Mouse (Mus musculus): ENCODE measurements around the gene Cxcl16. TPM values are rescaled to one million over a fixed set of nuclear protein-coding genes. Genes with fewer than 3 reads are reported as not detected.
"Not testable (repeated sequence)": the region's sequence is repeated elsewhere in the genome, so short reads cannot be mapped to it uniquely, and the experiment has no call there.

Gene Cxcl16
- polyA plus RNA-seq, 1 experiment from 2014 or later, result 0.83 TPM

DNA sequence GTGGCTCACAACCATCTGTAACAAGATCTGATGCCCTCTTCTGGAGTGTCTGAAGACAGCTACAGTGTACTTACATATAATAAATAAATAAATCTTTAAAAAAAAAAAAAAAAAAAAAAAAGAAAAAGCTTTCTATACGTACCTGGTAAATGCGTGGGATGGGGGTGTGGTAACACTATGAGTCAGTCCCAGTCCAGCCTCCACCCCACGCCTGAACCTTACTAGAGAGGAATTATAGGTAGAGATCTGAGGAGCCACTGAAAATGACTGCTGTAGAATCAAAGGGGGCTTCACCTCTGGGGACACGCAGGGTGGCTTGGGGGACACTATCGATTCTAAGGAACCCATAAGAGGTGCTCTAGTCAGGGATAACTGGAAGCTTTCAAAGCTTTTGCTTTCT, 13.5 kb upstream of the Cxcl16 start:
- H3K4me3 ChIP-seq; H3K9ac ChIP-seq; H3K27ac ChIP-seq; ATAC-seq; H3K27me3 ChIP-seq; H3K36me3 ChIP-seq (ENCODE audit: poor library complexity, severe bottlenecking); H3K4me2 ChIP-seq; H3K4me1 ChIP-seq; H3K9me3 ChIP-seq (replicated peaks): not testable (repeated sequence)
- WGBS, result 93% methylated on average over 5 of the region's 5 CpGs

GRCm38 (mm10) chr11:70472716-70473115, 12.9 kb upstream of the Cxcl16 start:
- ATAC-seq, result no peak
- Histone ChIP-seq H3K9ac (no peak overlapping the region), H3K9me3 (replicated peaks) (no peaks in the 10 kb centered on the region), H3K4me2 (no peak overlapping the region), H3K4me3 (no peak overlapping the region), H3K4me1 (no peaks in the 10 kb centered on the region), H3K27me3 (no peaks in the 10 kb centered on the region), H3K27ac (no peak overlapping the region), H3K36me3 (ENCODE audit: poor library complexity, severe bottlenecking) (no peaks in the 10 kb centered on the region)

DNA sequence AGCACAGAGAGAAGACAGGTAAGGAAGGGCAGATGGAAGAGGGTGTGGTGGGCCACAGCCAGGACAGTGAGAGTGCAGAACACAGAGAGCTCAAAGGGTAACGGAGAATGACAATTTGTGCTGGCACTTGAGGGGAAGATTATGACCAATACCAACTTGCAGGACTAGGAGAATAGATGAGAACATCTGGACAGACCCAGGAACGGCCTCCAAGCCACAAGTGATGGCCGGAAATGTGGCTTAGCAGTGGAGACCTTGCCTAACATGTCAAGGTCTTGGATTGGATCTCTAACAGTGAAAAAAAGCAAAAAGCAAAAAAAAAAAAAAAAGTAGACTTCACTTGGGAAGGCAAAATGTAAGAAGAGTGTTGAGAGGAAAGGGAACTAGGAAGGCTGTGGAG, 10.0 kb upstream of the Cxcl16 start:
- Histone ChIP-seq H3K27me3 (peaks cover 14% of the 10 kb centered on the region), H3K9ac (no peak overlapping the region), H3K36me3 (ENCODE audit: poor library complexity, severe bottlenecking) (no peaks in the 10 kb centered on the region), H3K27ac (no peak overlapping the region), H3K4me2 (no peak overlapping the region), H3K4me3 (no peak overlapping the region), H3K9me3 (replicated peaks) (no peaks in the 10 kb centered on the region), H3K4me1 (peaks cover 14% of the 10 kb centered on the region)
- no peak for ATAC-seq
- 87% methylated on average over 3 of the region's 3 CpGs for WGBS

DNA sequence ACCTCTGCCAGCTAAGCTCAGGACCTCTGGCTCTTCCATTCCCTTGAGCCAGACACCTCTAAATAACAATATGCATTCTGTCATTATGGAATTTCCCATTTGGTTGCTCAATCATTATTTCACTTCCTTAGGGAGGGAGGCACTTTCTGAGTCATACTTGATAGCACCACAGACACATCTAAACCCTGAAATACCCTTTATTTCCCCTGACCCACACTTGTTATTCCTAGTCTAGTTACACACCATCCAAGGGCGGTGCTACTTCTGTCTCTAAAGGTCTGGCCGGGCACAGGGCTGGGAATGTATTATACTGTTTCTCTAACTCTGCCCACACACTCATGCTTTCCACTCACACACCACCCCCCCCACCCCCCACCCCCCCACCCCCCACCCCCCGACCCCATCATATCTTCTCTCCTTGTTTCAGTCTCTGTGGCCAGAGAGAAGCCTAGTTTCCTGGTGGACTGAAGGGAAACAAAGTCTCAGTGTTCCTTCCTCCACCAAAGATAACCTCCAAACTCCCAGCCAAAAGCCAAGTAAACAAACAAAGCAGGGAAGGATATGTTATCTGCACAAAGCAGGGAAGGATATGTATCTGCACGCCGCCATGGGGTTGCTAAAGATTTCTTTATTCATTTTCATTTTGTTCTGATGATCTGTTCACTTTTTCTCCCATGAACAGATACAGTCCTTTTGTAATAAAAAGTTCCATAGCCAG, 8.3 kb upstream of the Cxcl16 start:
- no peak overlapping the region for H3K9ac ChIP-seq
- WGBS, result 89% methylated on average over 5 of the region's 5 CpGs
- no peak overlapping the region for H3K27ac ChIP-seq
- peaks cover 28% of the 10 kb centered on the region for H3K27me3 ChIP-seq
- peaks cover 14% of the 10 kb centered on the region for H3K4me1 ChIP-seq
- H3K9me3 ChIP-seq (replicated peaks), result no peaks in the 10 kb centered on the region
- ATAC-seq, result no peak
- H3K4me2 ChIP-seq, result no peak overlapping the region
- no peaks in the 10 kb centered on the region for H3K36me3 ChIP-seq (ENCODE audit: poor library complexity, severe bottlenecking)
- no peak overlapping the region for H3K4me3 ChIP-seq

DNA sequence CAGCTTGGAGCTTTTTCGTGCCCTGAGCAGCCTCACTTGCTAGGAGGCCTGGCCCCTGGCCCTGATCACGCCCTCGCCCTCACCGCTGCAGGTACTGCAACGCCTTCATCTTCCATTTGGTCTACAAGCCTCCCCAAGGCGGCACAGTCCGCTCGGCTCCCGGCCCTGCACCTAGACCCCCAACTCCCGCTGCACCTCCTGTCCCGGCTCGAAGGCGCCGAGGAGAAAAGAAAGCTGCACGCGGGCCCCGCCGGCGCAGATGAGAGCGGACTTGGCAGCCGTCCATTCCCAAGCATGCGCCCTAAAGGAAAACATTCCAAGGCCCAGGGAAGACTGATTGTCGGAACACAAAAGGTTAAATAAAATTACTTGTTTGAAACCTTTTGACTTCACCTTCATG, 6.0 kb upstream of the Cxcl16 start:
- Histone ChIP-seq H3K4me2 (peak overlapping the region; percentile 56), H3K9ac (peak overlapping the region; percentile 62), H3K36me3 (ENCODE audit: poor library complexity, severe bottlenecking) (no peaks in the 10 kb centered on the region), H3K9me3 (replicated peaks) (no peaks in the 10 kb centered on the region), H3K27ac (no peak overlapping the region), H3K4me1 (peaks cover 14% of the 10 kb centered on the region), H3K4me3 (peak overlapping the region; percentile 26), H3K27me3 (peaks cover 43% of the 10 kb centered on the region)
- WGBS, result 5% methylated on average over 23 of the region's 23 CpGs
- ATAC-seq, result no peak

- Histone ChIP-seq H3K4me1 (peaks cover 14% of the 10 kb centered on the region), H3K9me3 (replicated peaks) (no peaks in the 10 kb centered on the region), H3K27ac (no peak overlapping the region), H3K4me2 (peak overlapping the region; percentile 56), H3K4me3 (peak overlapping the region; percentile 26), H3K36me3 (ENCODE audit: poor library complexity, severe bottlenecking) (no peaks in the 10 kb centered on the region), H3K9ac (peak overlapping the region; percentile 45), H3K27me3 (peaks cover 49% of the 10 kb centered on the region)
- ATAC-seq, result no peak
- WGBS, result 21% methylated on average over 16 of the region's 16 CpGs
These were observed 5.4 kb upstream of the Cxcl16 start for GRCm38 (mm10) chr11:70465211-70465610.

DNA sequence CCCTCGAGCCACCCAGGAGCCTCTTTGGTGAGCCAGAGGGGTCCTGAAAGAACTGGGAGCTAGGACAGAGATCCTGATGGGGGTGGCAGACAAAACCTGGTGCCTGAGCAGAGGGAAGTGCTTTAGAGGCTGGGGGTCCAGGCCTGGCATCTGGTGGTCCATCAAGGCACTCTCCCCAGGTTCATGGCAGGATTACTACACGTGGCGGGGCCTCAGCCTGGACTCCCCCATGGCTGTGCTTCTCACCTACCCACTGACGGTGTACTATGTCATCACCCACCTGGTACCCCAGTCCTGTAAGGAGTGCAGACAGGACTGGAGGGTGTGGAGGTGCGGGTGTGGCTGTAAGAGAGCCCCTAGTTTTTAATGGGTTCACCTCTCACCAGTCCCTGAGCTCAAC, 4.2 kb upstream of the Cxcl16 start:
- H3K4me3 ChIP-seq, result no peak overlapping the region
- ATAC-seq, result no peak
- H3K4me1 ChIP-seq, result peaks cover 22% of the 10 kb centered on the region
- WGBS, result 91% methylated on average over 5 of the region's 5 CpGs
- no peak overlapping the region for H3K4me2 ChIP-seq
- no peak overlapping the region for H3K9ac ChIP-seq
- H3K9me3 ChIP-seq (replicated peaks), result no peaks in the 10 kb centered on the region
- no peaks in the 10 kb centered on the region for H3K36me3 ChIP-seq (ENCODE audit: poor library complexity, severe bottlenecking)
- no peak overlapping the region for H3K27ac ChIP-seq
- peaks cover 62% of the 10 kb centered on the region for H3K27me3 ChIP-seq

DNA sequence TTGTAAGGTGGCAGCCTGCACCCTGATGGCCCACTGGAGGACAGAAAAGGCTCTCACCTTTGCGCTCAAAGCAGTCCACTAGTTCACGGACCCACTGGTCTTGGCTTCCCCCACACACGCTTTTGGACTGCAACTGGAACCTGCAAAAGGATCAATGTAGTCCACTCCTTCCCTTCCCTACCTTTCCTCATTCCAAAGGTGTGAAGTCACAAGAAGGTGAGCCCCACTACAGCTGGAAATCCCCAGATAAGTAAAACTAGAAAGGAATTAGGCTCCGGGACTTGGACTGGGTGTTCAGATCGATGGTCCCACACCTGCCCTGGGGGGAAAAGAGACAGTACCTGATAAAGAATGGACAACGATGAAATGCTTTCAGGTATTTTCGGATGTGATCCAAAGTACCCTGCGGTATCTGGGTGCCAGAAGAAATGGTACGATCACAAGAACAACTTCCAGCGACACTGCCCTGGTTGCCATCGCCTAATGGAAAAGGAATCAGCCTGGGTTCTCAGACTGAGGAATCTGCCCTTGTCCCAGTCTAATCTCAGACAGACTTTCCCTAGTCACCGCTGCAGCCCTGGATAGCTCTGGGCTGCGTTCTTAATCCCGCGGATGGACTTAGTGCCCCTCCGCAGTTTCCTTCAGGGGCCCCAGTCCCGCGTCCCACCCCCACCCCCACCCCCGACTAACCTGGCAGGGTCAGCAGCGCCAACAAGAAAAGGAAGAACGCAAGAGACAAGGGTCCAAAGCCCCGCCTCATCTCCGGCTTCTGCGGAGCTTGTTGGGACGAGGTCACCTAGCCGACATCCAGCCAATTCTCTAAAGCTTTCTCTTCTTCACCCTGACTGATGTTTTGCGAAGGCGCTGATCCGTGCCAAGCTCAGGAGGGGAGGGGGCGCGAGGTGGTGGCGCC, 840 bp downstream of the Cxcl16 start, which contains the start of gene Zmynd15:
TSS of gene Zmynd15 (plus strand) at position 746 of the 913 bp plus-strand sequence.
- no peak for ATAC-seq
- Histone ChIP-seq H3K27ac (no peak within 1 kb of the TSS), H3K4me1 (peaks cover 10% of the 10 kb centered on the region), H3K36me3 (ENCODE audit: poor library complexity, severe bottlenecking) (peaks cover 6% of the 10 kb centered on the region), H3K9ac (peak within 1 kb of the TSS; percentile 68), H3K4me3 (peak within 1 kb of the TSS; percentile 41), H3K9me3 (replicated peaks) (no peaks in the 10 kb centered on the region), H3K27me3 (peaks cover 50% of the 10 kb centered on the region), H3K4me2 (peak within 1 kb of the TSS; percentile 74)
- 20% methylated on average over 32 of the region's 32 CpGs for WGBS

- H3K9me3 ChIP-seq (replicated peaks), result no peaks in the 10 kb centered on the region
- no peak for ATAC-seq
- no peak overlapping the region for H3K4me3 ChIP-seq
- WGBS, result 92% methylated on average over 9 of the region's 9 CpGs
- H3K4me1 ChIP-seq, result peaks cover 21% of the 10 kb centered on the region
- H3K4me2 ChIP-seq, result peak overlapping the region; percentile 71
- H3K27me3 ChIP-seq, result peaks cover 5% of the 10 kb centered on the region
- H3K36me3 ChIP-seq (ENCODE audit: poor library complexity, severe bottlenecking), result peaks cover 11% of the 10 kb centered on the region
- no peak overlapping the region for H3K27ac ChIP-seq
- no peak overlapping the region for H3K9ac ChIP-seq
These were observed 6.3 kb downstream of the Cxcl16 start for GRCm38 (mm10) chr11:70453261-70454044.

DNA sequence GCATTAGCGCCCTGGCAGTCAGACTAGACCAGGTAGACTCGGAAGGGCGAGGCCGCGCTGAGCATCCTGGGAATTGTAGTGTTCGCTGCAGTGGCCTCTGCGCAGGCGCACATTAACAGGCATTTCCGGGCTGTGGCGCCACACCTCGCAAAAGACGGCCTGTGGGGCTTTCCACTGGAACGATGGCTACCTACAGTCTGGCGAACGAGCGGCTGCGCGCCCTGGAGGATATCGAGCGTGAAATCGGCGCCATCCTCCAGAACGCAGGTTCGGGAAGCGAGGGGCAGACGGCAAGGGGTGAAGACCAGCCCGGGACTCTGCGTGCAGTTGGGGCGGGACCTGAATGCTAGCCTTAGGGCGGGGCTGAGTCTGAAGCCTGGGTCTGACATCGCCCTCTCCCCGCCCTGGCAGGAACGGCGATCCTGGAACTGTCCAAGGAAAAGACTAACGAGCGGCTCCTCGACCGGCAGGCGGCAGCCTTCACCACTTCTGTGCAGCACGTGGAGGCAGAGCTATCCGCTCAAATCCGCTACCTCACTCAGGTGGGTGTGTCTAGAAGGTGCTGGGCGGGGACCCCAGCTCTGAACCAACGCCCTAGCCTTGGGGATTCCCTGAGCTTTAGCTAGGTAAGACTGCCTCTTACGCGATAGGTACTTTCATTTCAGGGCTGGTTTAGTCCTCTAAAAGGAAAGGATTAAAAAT, 7.8 kb downstream of the Cxcl16 start, which contains the start of gene Med11:
TSS of gene Med11 (plus strand) at position 123 of the 702 bp plus-strand sequence.
- peak within 1 kb of the TSS; percentile 95 for H3K27ac ChIP-seq
- peak; percentile 97 for ATAC-seq
- H3K36me3 ChIP-seq (ENCODE audit: poor library complexity, severe bottlenecking), result peaks cover 11% of the 10 kb centered on the region
- peak within 1 kb of the TSS; percentile 78 for H3K9ac ChIP-seq
- no peaks in the 10 kb centered on the region for H3K27me3 ChIP-seq
- no peaks in the 10 kb centered on the region for H3K9me3 ChIP-seq (replicated peaks)
- peak within 1 kb of the TSS; percentile 71 for H3K4me2 ChIP-seq
- H3K4me1 ChIP-seq, result peaks cover 21% of the 10 kb centered on the region
- under 1% methylated on average over 46 of the region's 46 CpGs for WGBS
- H3K4me3 ChIP-seq, result peak within 1 kb of the TSS; percentile 58

DNA sequence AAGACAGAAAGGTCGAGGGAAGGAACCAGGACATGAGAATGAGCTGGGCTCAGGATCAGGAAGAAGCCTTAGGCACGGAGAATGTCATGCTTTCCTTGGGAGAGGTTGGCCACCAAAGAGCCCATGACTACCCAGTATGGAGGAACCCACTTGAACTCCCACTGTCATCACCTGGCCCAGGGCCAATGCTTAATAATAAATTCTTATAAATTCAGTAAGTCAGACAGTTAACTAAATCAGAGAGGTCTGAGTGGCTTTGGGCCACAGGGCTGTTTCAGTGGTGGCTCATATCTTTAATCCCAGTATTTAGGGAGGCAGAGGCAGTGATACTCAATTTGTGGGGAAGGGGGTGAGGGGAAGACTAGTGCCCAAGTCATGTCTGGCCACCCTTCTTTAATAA, 8.9 kb downstream of the Cxcl16 start:
- Histone ChIP-seq H3K9me3 (replicated peaks) (no peaks in the 10 kb centered on the region), H3K4me2 (0 out of 2 replicates have a peak overlapping the region, but pooled peaks have one; percentile 71), H3K36me3 (ENCODE audit: poor library complexity, severe bottlenecking) (peaks cover 11% of the 10 kb centered on the region), H3K27me3 (no peaks in the 10 kb centered on the region), H3K27ac (no peak overlapping the region), H3K4me1 (peaks cover 21% of the 10 kb centered on the region), H3K9ac (no peak overlapping the region), H3K4me3 (no peak overlapping the region)
- ATAC-seq, result no peak
- WGBS, result 81% methylated on average over 2 of the region's 2 CpGs

Measured in forebrain, embryonic 13.5 days (tissue).